ENCODE assay signal across 17 mouse cellular contexts in genomic region chr14:12133163-12133562, GRCm38 (mm10).
A peak's percentile ranks its signal among the peaks of the same experiment; 100 is the strongest.
DNase-seq lines count a peak whose midpoint lies in the region; ATAC-seq and TF ChIP-seq lines count a peak whose summit lies in the region.
"Had no signal": no experiment of that assay in that cellular context is flagged by ENCODE, and none has a peak within 500 bp of the region (broad histone marks: within the 10 kb centered on the region; RNA-seq: fewer than 3 reads in every experiment).

No protein-coding gene starts in this region.

- H3K4me1 ChIP-seq in heart, adult 2 months (ENCODE audit: control insufficient read depth, insufficient read depth, low read length): peaks cover 16% of the 10 kb centered on the region
- peaks cover 4% of the 10 kb centered on the region for H3K4me1 ChIP-seq in heart, embryonic 12.5 days (replicated peaks)
- H3K4me1 ChIP-seq in midbrain, embryonic 11.5 days (ENCODE audit: control insufficient read depth, insufficient read depth, low read length): no peaks in the 10 kb centered on the region
- peaks cover 3% of the 10 kb centered on the region; the same call in 1 of the 2 replicates for H3K4me1 ChIP-seq in midbrain, embryonic 10.5 days
- no peaks in the 10 kb centered on the region for H3K4me1 ChIP-seq in hindbrain, embryonic 16.5 days (ENCODE audit: control insufficient read depth, insufficient read depth, low read depth, low read length)
- H3K4me1 ChIP-seq: embryonic facial prominence, embryonic 12.5 days; forebrain, embryonic 15.5 days; hindbrain, embryonic 15.5 days had no signal

- no peak for TF ChIP-seq POLR2A in heart, adult 2 months (IDR thresholded peaks at IDR 0.05; ENCODE audit: insufficient read depth, low read depth, low read length)

- TF ChIP-seq EP300 in heart, adult 2 months (IDR thresholded peaks at IDR 0.05; ENCODE audit: insufficient read depth, low read depth, low read length): no peak

- intact Hi-C loops in heart, adult 2 months (cut with DNase I): no loop called here

- H3K9ac ChIP-seq in heart, adult 2 months (ENCODE audit: low read depth, low read length): no peak overlapping the region
- H3K9ac ChIP-seq in heart, embryonic 12.5 days: no peak overlapping the region
- H3K9ac ChIP-seq in midbrain, embryonic 11.5 days (ENCODE audit: low read length): no peak overlapping the region
- no peak overlapping the region for H3K9ac ChIP-seq in hindbrain, embryonic 16.5 days (ENCODE audit: low read depth, low read length)
- H3K9ac ChIP-seq: embryonic facial prominence, embryonic 12.5 days; forebrain, embryonic 15.5 days; hindbrain, embryonic 15.5 days had no signal

- TF ChIP-seq CTCF in heart, adult 2 months (IDR thresholded peaks at IDR 0.05): no peak

- no peaks in the 10 kb centered on the region for H3K27me3 ChIP-seq in heart, adult 2 months (ENCODE audit: control insufficient read depth, insufficient read depth, low read length)
- no peaks in the 10 kb centered on the region for H3K27me3 ChIP-seq in heart, embryonic 12.5 days (replicated peaks)
- no peaks in the 10 kb centered on the region for H3K27me3 ChIP-seq in midbrain, embryonic 11.5 days (ENCODE audit: control insufficient read depth, insufficient read depth, low read length)
- H3K27me3 ChIP-seq in midbrain, embryonic 10.5 days (ENCODE audit: low read depth, poor library complexity, severe bottlenecking): no peaks in the 10 kb centered on the region
- no peaks in the 10 kb centered on the region for H3K27me3 ChIP-seq in hindbrain, embryonic 16.5 days (replicated peaks; ENCODE audit: control insufficient read depth, insufficient read depth, low read length)
- H3K27me3 ChIP-seq: embryonic facial prominence, embryonic 12.5 days; forebrain, embryonic 15.5 days; hindbrain, embryonic 15.5 days had no signal

- no peaks in the 10 kb centered on the region for H3K79me2 ChIP-seq in heart, adult 2 months (replicated peaks; ENCODE audit: control insufficient read depth, insufficient read depth, low read length)

- DNase-seq in heart, adult 2 months: no peak
- peak; percentile 35 for DNase-seq in midbrain, embryonic 11.5 days (ENCODE audit: low spot score, missing footprints)
- no peak for DNase-seq in midbrain, embryonic 10.5 days (ENCODE audit: low spot score)
- DNase-seq in cerebellum, postnatal 14 days: no peak
- DNase-seq: adrenal gland, adult 2 months; adrenal gland, postnatal 25 days; cerebellum, adult 2 months; gastrocnemius, postnatal 10 days; heart, postnatal 10 days; heart, postnatal 4 days had no signal

- peaks cover 6% of the 10 kb centered on the region for H3K36me3 ChIP-seq in heart, adult 2 months (ENCODE audit: control insufficient read depth, insufficient read depth, low read length)
- H3K36me3 ChIP-seq in heart, embryonic 12.5 days: 0 out of 2 replicates have a peak, but pooled peaks cover 3% of the 10 kb centered on the region
- no peaks in the 10 kb centered on the region for H3K36me3 ChIP-seq in midbrain, embryonic 11.5 days (ENCODE audit: control insufficient read depth, insufficient read depth, low read length)
- H3K36me3 ChIP-seq in midbrain, embryonic 10.5 days: peaks cover 5% of the 10 kb centered on the region
- no peaks in the 10 kb centered on the region for H3K36me3 ChIP-seq in hindbrain, embryonic 16.5 days (ENCODE audit: control insufficient read depth, insufficient read depth, low read length)
- H3K36me3 ChIP-seq: forebrain, embryonic 15.5 days; hindbrain, embryonic 15.5 days had no signal

- WGBS in heart, adult 2 months: 53% methylated on average over 3 of the region's 3 CpGs
- WGBS in heart, embryonic 12.5 days: 80% methylated on average over 3 of the region's 3 CpGs
- 82% methylated on average over 3 of the region's 3 CpGs for WGBS in midbrain, embryonic 11.5 days
- WGBS in midbrain, embryonic 10.5 days: 93% methylated on average over 3 of the region's 3 CpGs
- WGBS in hindbrain, embryonic 16.5 days: 68% methylated on average over 3 of the region's 3 CpGs

- no peak overlapping the region for H3K4me2 ChIP-seq in heart, embryonic 12.5 days
- H3K4me2 ChIP-seq in midbrain, embryonic 11.5 days: no peak overlapping the region
- H3K4me2 ChIP-seq in hindbrain, embryonic 16.5 days (ENCODE audit: low read length): no peak overlapping the region
- H3K4me2 ChIP-seq: embryonic facial prominence, embryonic 12.5 days; forebrain, embryonic 15.5 days; hindbrain, embryonic 15.5 days had no signal

- no peaks in the 10 kb centered on the region for H3K9me3 ChIP-seq in heart, embryonic 12.5 days (replicated peaks)
- H3K9me3 ChIP-seq in midbrain, embryonic 11.5 days (ENCODE audit: control insufficient read depth, low read length): no peaks in the 10 kb centered on the region
- no peaks in the 10 kb centered on the region for H3K9me3 ChIP-seq in midbrain, embryonic 10.5 days (replicated peaks)
- no peaks in the 10 kb centered on the region for H3K9me3 ChIP-seq in hindbrain, embryonic 16.5 days (ENCODE audit: control insufficient read depth, low read length)
- H3K9me3 ChIP-seq: embryonic facial prominence, embryonic 12.5 days; forebrain, embryonic 15.5 days; hindbrain, embryonic 15.5 days had no signal

- H3K27ac ChIP-seq in heart, adult 2 months: peak overlapping the region; percentile 81
- H3K27ac ChIP-seq in heart, embryonic 12.5 days (ENCODE audit: poor library complexity, severe bottlenecking): no peak overlapping the region
- no peak overlapping the region for H3K27ac ChIP-seq in midbrain, embryonic 11.5 days (ENCODE audit: low read depth, low read length)
- no peak overlapping the region for H3K27ac ChIP-seq in midbrain, embryonic 10.5 days (replicated peaks)
- no peak overlapping the region for H3K27ac ChIP-seq in hindbrain, embryonic 16.5 days (ENCODE audit: low read depth, low read length)
- H3K27ac ChIP-seq: embryonic facial prominence, embryonic 12.5 days; forebrain, embryonic 15.5 days; hindbrain, embryonic 15.5 days had no signal

- ATAC-seq in heart, embryonic 12.5 days (ENCODE audit: insufficient number of reproducible peaks, low FRiP score): no peak
- no peak for ATAC-seq in midbrain, embryonic 11.5 days (ENCODE audit: low FRiP score)
- peak; percentile 93 to 96 for ATAC-seq in hematopoietic stem cell, adult 5-6 weeks (replicated peaks in 1 of 2; ENCODE audit: insufficient read depth in 1 of 2, low FRiP score in 2 of 2, low TSS enrichment in 1 of 2, low read depth in 1 of 2, poor library complexity in 2 of 2, severe bottlenecking in 2 of 2)
- ATAC-seq in hindbrain, embryonic 16.5 days: no peak
- ATAC-seq: forebrain, embryonic 15.5 days; inflammation-experienced regulatory T-cells, adult 6 months had no signal

- H3K4me3 ChIP-seq in heart, adult 2 months: no peak overlapping the region
- H3K4me3 ChIP-seq in heart, embryonic 12.5 days: no peak overlapping the region
- H3K4me3 ChIP-seq in midbrain, embryonic 11.5 days (ENCODE audit: low read depth, low read length): no peak overlapping the region
- H3K4me3 ChIP-seq in midbrain, embryonic 10.5 days: no peak overlapping the region
- H3K4me3 ChIP-seq in hindbrain, embryonic 16.5 days (ENCODE audit: low read length): no peak overlapping the region
- H3K4me3 ChIP-seq: embryonic facial prominence, embryonic 12.5 days; forebrain, embryonic 15.5 days; hindbrain, embryonic 15.5 days had no signal

Comparison
In these comparisons a context has a peak if more than half of its experiments do, and no peak if none do; other contexts are left out.
1. ATAC-seq: peak in hematopoietic stem cell, adult 5-6 weeks (2 of 2); none in heart, embryonic 12.5 days (single experiment), midbrain, embryonic 11.5 days (single experiment) and hindbrain, embryonic 16.5 days (single experiment).